Mouse (Mus musculus) testis, adult 2 months (tissue): Measurements from ENCODE around the gene Klrb1f.

ENCODE experiments used
- CTCF ChIP-seq: fragments of 200-500 bp; IDR thresholded peaks from 2 replicates; pipeline ENCODE4 v1.5.1; 2012; ENCODE audit warnings: low read depth, mild to moderate bottlenecking, inconsistent platforms, low read length, moderate library complexity; ENCODE audit not compliant: control insufficient read depth, insufficient read depth, insufficient replicate concordance
- POLR2A ChIP-seq: fragments of 200-500 bp; IDR thresholded peaks from 2 replicates; pipeline ENCODE4 v1.6.1; 2012; ENCODE audit warnings: low read depth, mild to moderate bottlenecking, inconsistent platforms, low read length, moderate library complexity; ENCODE audit not compliant: control insufficient read depth

- TF ChIP-seq CTCF (no peak), POLR2A (no peak)
These were observed at the start of gene Klrb1f for GRCm38 (mm10) chr6:129045601-129046000.
